8 mouse cellular contexts compared by ENCODE assay signal in the genomic region with DNA sequence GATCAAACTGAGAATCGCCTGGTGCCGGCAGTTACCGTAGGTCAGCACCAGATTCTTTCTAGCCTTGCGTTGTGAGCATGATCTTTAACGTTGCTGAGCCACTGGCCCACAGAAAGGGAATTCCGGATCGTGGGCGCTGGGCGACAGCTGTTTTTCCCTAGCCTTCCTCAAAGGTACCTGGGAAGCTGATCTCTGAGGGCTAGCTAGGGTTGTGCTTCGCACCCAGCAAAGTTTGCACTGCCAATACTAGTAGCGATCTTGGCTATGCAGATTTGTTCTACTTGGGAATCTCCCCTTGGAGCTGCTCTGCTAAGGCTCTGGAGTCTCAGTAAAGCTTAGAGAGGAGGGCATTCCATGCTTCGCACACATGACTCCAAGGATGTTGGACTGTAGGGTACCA. TPM values are rescaled to one million over a fixed set of nuclear protein-coding genes. Genes with fewer than 3 reads are reported as not detected.
DNase-seq lines count a peak whose midpoint lies in the region; ATAC-seq and TF ChIP-seq lines count a peak whose summit lies in the region.
"Had no signal": no experiment of that assay in that cellular context is flagged by ENCODE, and none has a peak within 500 bp of the region (broad histone marks: within the 10 kb centered on the region; RNA-seq: fewer than 3 reads in every experiment).

No protein-coding gene starts in this region.

- no peaks in the 10 kb centered on the region for H3K9me3 ChIP-seq in lung, embryonic 14.5 days (ENCODE audit: low read depth, low read length)
- H3K9me3 ChIP-seq in forebrain, embryonic 13.5 days (replicated peaks) = no peaks in the 10 kb centered on the region
- H3K9me3 ChIP-seq in limb, embryonic 12.5 days = no peaks in the 10 kb centered on the region

- DNase-seq in lung, embryonic 14.5 days = no peak
- DNase-seq in lung, postnatal 4 days = no peak
- peak; percentile 18 for DNase-seq in splenic B cell, adult 2 months (ENCODE audit: low read depth, low spot score)
- no peak for DNase-seq in right cerebral cortex, postnatal 36 days (ENCODE audit: low spot score in 2 of 2)
- no peak for DNase-seq in urinary bladder, postnatal 4 days (ENCODE audit: low spot score in 2 of 2)

- H3K27ac ChIP-seq in lung, embryonic 14.5 days (ENCODE audit: low read depth) = no peak overlapping the region
- no peak overlapping the region for H3K27ac ChIP-seq in forebrain, embryonic 13.5 days
- H3K27ac ChIP-seq in limb, embryonic 12.5 days = no peak overlapping the region

- 2% methylated on average over 12 of the region's 12 CpGs for WGBS in lung, embryonic 14.5 days
- WGBS in forebrain, embryonic 13.5 days = 1% methylated on average over 12 of the region's 12 CpGs
- WGBS in limb, embryonic 12.5 days = 0% methylated on average over 12 of the region's 12 CpGs

- no peaks in the 10 kb centered on the region for H3K36me3 ChIP-seq in lung, embryonic 14.5 days (ENCODE audit: insufficient read depth)
- H3K36me3 ChIP-seq in forebrain, embryonic 13.5 days (ENCODE audit: poor library complexity, severe bottlenecking) = no peaks in the 10 kb centered on the region
- no peaks in the 10 kb centered on the region for H3K36me3 ChIP-seq in limb, embryonic 12.5 days
- H3K36me3 ChIP-seq in splenic B cell, adult 2 months (ENCODE audit: control insufficient read depth, insufficient read depth, low read length, poor library complexity, severe bottlenecking) = no peaks in the 10 kb centered on the region

- peaks cover 91% of the 10 kb centered on the region for H3K27me3 ChIP-seq in lung, embryonic 14.5 days (ENCODE audit: insufficient read depth, low read length)
- peaks cover 100% of the 10 kb centered on the region for H3K27me3 ChIP-seq in forebrain, embryonic 13.5 days
- H3K27me3 ChIP-seq in limb, embryonic 12.5 days = peaks cover 99% of the 10 kb centered on the region
- no peaks in the 10 kb centered on the region for H3K27me3 ChIP-seq in splenic B cell, adult 2 months (ENCODE audit: control insufficient read depth, insufficient read depth, low read length, poor library complexity, severe bottlenecking)

- H3K4me2 ChIP-seq in lung, embryonic 14.5 days = peak overlapping the region; percentile 43; the same call in 1 of the 2 replicates
- no peak overlapping the region for H3K4me2 ChIP-seq in forebrain, embryonic 13.5 days
- H3K4me2 ChIP-seq in limb, embryonic 12.5 days = peak overlapping the region; percentile 23

- no peak for ATAC-seq in lung, embryonic 14.5 days (ENCODE audit: insufficient read depth)
- ATAC-seq in forebrain, embryonic 13.5 days = no peak
- no peak for ATAC-seq in limb, embryonic 12.5 days (ENCODE audit: insufficient number of reproducible peaks, insufficient read depth, low FRiP score, low TSS enrichment, low read depth)

- H3K4me3 ChIP-seq in lung, embryonic 14.5 days (ENCODE audit: low read depth, low read length) = peak overlapping the region; percentile 22
- 0 out of 2 replicates have a peak overlapping the region, but pooled peaks have one; percentile 2 for H3K4me3 ChIP-seq in forebrain, embryonic 13.5 days
- H3K4me3 ChIP-seq in limb, embryonic 12.5 days (replicated peaks) = peak overlapping the region; percentile 23

- no peaks in the 10 kb centered on the region for H3K4me1 ChIP-seq in lung, embryonic 14.5 days (ENCODE audit: insufficient read depth)
- H3K4me1 ChIP-seq in forebrain, embryonic 13.5 days = peaks cover 23% of the 10 kb centered on the region
- peaks cover 30% of the 10 kb centered on the region for H3K4me1 ChIP-seq in limb, embryonic 12.5 days (replicated peaks)

- no peak for TF ChIP-seq CTCF in lung, embryonic 14.5 days (IDR thresholded peaks at IDR 0.05; ENCODE audit: low read depth)

- no peak overlapping the region for H3K9ac ChIP-seq in lung, embryonic 14.5 days
- no peak overlapping the region for H3K9ac ChIP-seq in forebrain, embryonic 13.5 days
- 0 out of 2 replicates have a peak overlapping the region, but pooled peaks have one; percentile 18 for H3K9ac ChIP-seq in limb, embryonic 12.5 days (replicated peaks)

RNA-seq across cellular contexts. Expression of a gene that starts 1.6 kb away (rescaled TPM):
- polyA plus RNA-seq in lung, embryonic 14.5 days (2014; fragmentation: Nextera tagmentation; extraction: Ambion mirVana) = not detected in 2 replicates
- polyA plus RNA-seq in forebrain, embryonic 13.5 days (2015; fragmentation: Nextera tagmentation; extraction: Ambion mirVana) = not detected in 2 replicates
- polyA plus RNA-seq in limb, embryonic 12.5 days (2016; fragmentation: Nextera tagmentation; extraction: Ambion mirVana) = not detected in 2 replicates
- polyA plus RNA-seq: large intestine, adult 2 months had no signal

RNA-seq across cellular contexts. Expression of a gene that starts 13.3 kb away (rescaled TPM):
- 0.11 TPM in 1 of 2 replicates, not detected in the other for polyA plus RNA-seq in lung, embryonic 14.5 days (2014; fragmentation: Nextera tagmentation; extraction: Ambion mirVana)
- not detected in 2 replicates for polyA plus RNA-seq in forebrain, embryonic 13.5 days (2015; fragmentation: Nextera tagmentation; extraction: Ambion mirVana)
- polyA plus RNA-seq in limb, embryonic 12.5 days (2016; fragmentation: Nextera tagmentation; extraction: Ambion mirVana) = 1.5 and 1.7 TPM in 2 replicates

RNA-seq across cellular contexts. Expression of a gene that starts 18.1 kb away (rescaled TPM):
- polyA plus RNA-seq in lung, embryonic 14.5 days (2014; fragmentation: Nextera tagmentation; extraction: Ambion mirVana) = 0.04 and 0.12 TPM in 2 replicates
- 0.05 and 0.15 TPM in 2 replicates for polyA plus RNA-seq in forebrain, embryonic 13.5 days (2015; fragmentation: Nextera tagmentation; extraction: Ambion mirVana)
- 0.23 TPM in 1 of 2 replicates, not detected in the other for polyA plus RNA-seq in limb, embryonic 12.5 days (2016; fragmentation: Nextera tagmentation; extraction: Ambion mirVana)

RNA-seq across cellular contexts. Expression of a gene that starts 28.2 kb away (rescaled TPM):
- polyA plus RNA-seq in lung, embryonic 14.5 days (2014; fragmentation: Nextera tagmentation; extraction: Ambion mirVana) = 35.4 and 42.5 TPM in 2 replicates
- polyA plus RNA-seq in forebrain, embryonic 13.5 days (2015; fragmentation: Nextera tagmentation; extraction: Ambion mirVana) = 49.2 and 55.1 TPM in 2 replicates
- polyA plus RNA-seq in limb, embryonic 12.5 days (2016; fragmentation: Nextera tagmentation; extraction: Ambion mirVana) = 46.5 and 54.1 TPM in 2 replicates

RNA-seq across cellular contexts. Expression of a gene that starts 40.1 kb away (rescaled TPM):
- polyA plus RNA-seq in lung, embryonic 14.5 days (2014; fragmentation: Nextera tagmentation; extraction: Ambion mirVana) = 93.4 and 93.7 TPM in 2 replicates
- polyA plus RNA-seq in forebrain, embryonic 13.5 days (2015; fragmentation: Nextera tagmentation; extraction: Ambion mirVana) = 95.9 and 99.4 TPM in 2 replicates
- polyA plus RNA-seq in limb, embryonic 12.5 days (2016; fragmentation: Nextera tagmentation; extraction: Ambion mirVana) = 81.4 and 88.4 TPM in 2 replicates
